Mouse (Mus musculus) myocyte (in vitro differentiated cells): ENCODE measurements around the gene Pik3r5. TPM values are rescaled to one million over a fixed set of nuclear protein-coding genes. Genes with fewer than 3 reads are reported as not detected.

Experiments used
- H3K27me3 ChIP-seq: one replicate; pipeline ENCODE4 v1.6.1; 2011; ENCODE audit not compliant: control insufficient read depth, insufficient read depth, insufficient read length
- H3K36me3 ChIP-seq: one replicate; pipeline ENCODE4 v1.6.1; 2011; ENCODE audit not compliant: control insufficient read depth, insufficient read depth
- H3K4me2 ChIP-seq: one replicate; pipeline ENCODE4 v1.6.1; 2011; ENCODE audit warnings: low read depth, control low read depth
- H3K4me3 ChIP-seq: one replicate; pipeline ENCODE4 v1.5.1; 2011; ENCODE audit warnings: mild to moderate bottlenecking, control low read depth, moderate library complexity
- H3K79me2 ChIP-seq: one replicate; pipeline ENCODE4 v1.6.1; 2011; ENCODE audit not compliant: control insufficient read depth, insufficient read depth
- H3ac ChIP-seq: one replicate; pipeline ENCODE4 v1.6.1; 2011; ENCODE audit not compliant: control insufficient read depth, insufficient read length
- CEBPB ChIP-seq: IDR thresholded peaks from 2 replicates; pipeline ENCODE4 v1.6.1; 2011; ENCODE audit warnings: mild to moderate bottlenecking, moderate library complexity; ENCODE audit not compliant: poor library complexity, insufficient read depth, severe bottlenecking
- E2F4 ChIP-seq: IDR thresholded peaks from one replicate; pipeline ENCODE4 v1.6.1; 2011; ENCODE audit warnings: mild to moderate bottlenecking, control low read depth, moderate library complexity; ENCODE audit not compliant: insufficient read depth
- MAX ChIP-seq: IDR thresholded peaks from one replicate; pipeline ENCODE4 v1.6.1; 2011; ENCODE audit warnings: low read depth, mild to moderate bottlenecking, control low read depth
- MYOD1 ChIP-seq, 3 experiments: IDR thresholded peaks; one replicate each; pipeline ENCODE4 v1.6.1; 2011; ENCODE audit warnings: control low read depth in 2 of 3, low read depth in 2 of 3, mild to moderate bottlenecking in 2 of 3, moderate library complexity in 1 of 3; ENCODE audit not compliant: insufficient read length in 2 of 3, control insufficient read depth in 1 of 3
- MYOG ChIP-seq, 3 experiments: IDR thresholded peaks; one replicate each; pipeline ENCODE4 v1.6.1; 2011; ENCODE audit warnings: control low read depth in 2 of 3, low read depth in 2 of 3, mild to moderate bottlenecking in 2 of 3; ENCODE audit not compliant: insufficient read length in 2 of 3, control insufficient read depth in 1 of 3, insufficient read depth in 1 of 3
- POLR2A ChIP-seq: IDR thresholded peaks from one replicate; pipeline ENCODE4 v1.6.1; 2011; ENCODE audit warnings: low read depth, mild to moderate bottlenecking, control low read depth, moderate library complexity; ENCODE audit not compliant: insufficient read length
- POLR2AphosphoS2 ChIP-seq: IDR thresholded peaks from one replicate; pipeline ENCODE4 v1.6.1; 2011; ENCODE audit warnings: low read depth, control low read depth; ENCODE audit not compliant: insufficient read length
- REST ChIP-seq: IDR thresholded peaks from one replicate; pipeline ENCODE4 v1.6.1; 2011; ENCODE audit warnings: mild to moderate bottlenecking, control low read depth, moderate library complexity; ENCODE audit not compliant: insufficient read depth, insufficient read length
- SRF ChIP-seq: IDR thresholded peaks from one replicate; pipeline ENCODE4 v1.6.1; 2011; ENCODE audit warnings: low read depth; ENCODE audit not compliant: control insufficient read depth, insufficient read length
- TCF12 ChIP-seq: IDR thresholded peaks from one replicate; pipeline ENCODE4 v1.6.1; 2011; ENCODE audit warnings: mild to moderate bottlenecking, control low read depth; ENCODE audit not compliant: poor library complexity, insufficient read depth, severe bottlenecking
- TCF3 ChIP-seq: IDR thresholded peaks from one replicate; pipeline ENCODE4 v1.6.1; 2011; ENCODE audit warnings: low read depth, control low read depth; ENCODE audit not compliant: insufficient read length
- USF1 ChIP-seq: IDR thresholded peaks from one replicate; pipeline ENCODE4 v1.6.1; 2011; ENCODE audit warnings: low read depth, mild to moderate bottlenecking, control low read depth, moderate library complexity
- polyA plus RNA-seq: library from polyadenylated mRNA; unstranded; fragments of >200 nt; fragmentation: generic; extraction: Trizol; gene quantifications from one replicate; pipeline ENCODE4 v1.2.1, GENCODE M21; 2012; ENCODE audit warnings: missing spikeins

Pik3r5 gene
- polyA plus RNA-seq, 1 experiment = 0.22 TPM

- Histone ChIP-seq H3K4me2 (no peak overlapping the region), H3K4me3 (no peak overlapping the region), H3K27me3 (no peaks in the 10 kb centered on the region), H3ac (no peak overlapping the region), H3K79me2 (no peaks in the 10 kb centered on the region), H3K36me3 (no peaks in the 10 kb centered on the region)
- TF ChIP-seq POLR2AphosphoS2 = no peak
- TF ChIP-seq REST = no peak
- no peak for TF ChIP-seq SRF
- no peak for TF ChIP-seq POLR2A
- no peak for TF ChIP-seq MAX
- no peak for TF ChIP-seq MYOD1 (IDR thresholded peaks at IDR 0.05; ENCODE audit: control insufficient read depth in 1 of 3, insufficient read length in 2 of 3, low read depth in 2 of 3)
- TF ChIP-seq TCF3 = no peak
- TF ChIP-seq CEBPB = no peak
- no peak for TF ChIP-seq USF1
- TF ChIP-seq TCF12 = no peak
- TF ChIP-seq MYOG (IDR thresholded peaks at IDR 0.05; ENCODE audit: control insufficient read depth in 1 of 3, insufficient read depth in 1 of 3, insufficient read length in 2 of 3, low read depth in 2 of 3) = no peak
- TF ChIP-seq E2F4 = no peak
Measured at GRCm38 (mm10) chr11:68483213-68483612, 51.3 kb downstream of the Pik3r5 start.

- Histone ChIP-seq H3K79me2 (no peaks in the 10 kb centered on the region), H3K36me3 (no peaks in the 10 kb centered on the region), H3K4me3 (no peak overlapping the region), H3ac (no peak overlapping the region), H3K27me3 (no peaks in the 10 kb centered on the region), H3K4me2 (no peak overlapping the region)
- TF ChIP-seq MAX (no peak), TCF12 (no peak), TCF3 (no peak), SRF (no peak), USF1 (no peak), POLR2A (no peak), MYOD1 (IDR thresholded peaks at IDR 0.05; ENCODE audit: control insufficient read depth in 1 of 3, insufficient read length in 2 of 3, low read depth in 2 of 3) (no peak), POLR2AphosphoS2 (no peak), MYOG (IDR thresholded peaks at IDR 0.05; ENCODE audit: control insufficient read depth in 1 of 3, insufficient read depth in 1 of 3, insufficient read length in 2 of 3, low read depth in 2 of 3) (no peak), E2F4 (no peak), REST (no peak), CEBPB (no peak)
Measured at GRCm38 (mm10) chr11:68484431-68484830, 52.5 kb downstream of the Pik3r5 start.

- Histone ChIP-seq H3ac (no peak overlapping the region), H3K79me2 (no peaks in the 10 kb centered on the region), H3K36me3 (no peaks in the 10 kb centered on the region), H3K4me2 (no peak overlapping the region), H3K27me3 (no peaks in the 10 kb centered on the region), H3K4me3 (no peak overlapping the region)
- TF ChIP-seq POLR2A (no peak), SRF (no peak), MAX (no peak), POLR2AphosphoS2 (no peak), REST (no peak)
Measured at GRCm38 (mm10) chr11:68485206-68485942, 53.5 kb downstream of the Pik3r5 start.

GRCm38 (mm10) chr11:68486093-68486492, 54.2 kb downstream of the Pik3r5 start:
- no peaks in the 10 kb centered on the region for H3K27me3 ChIP-seq
- H3K4me3 ChIP-seq = no peak overlapping the region
- TF ChIP-seq MAX (no peak), USF1 (no peak), POLR2A (no peak), TCF3 (no peak), E2F4 (no peak), CEBPB (no peak), POLR2AphosphoS2 (no peak), MYOD1 (IDR thresholded peaks at IDR 0.05; ENCODE audit: control insufficient read depth in 1 of 3, insufficient read length in 2 of 3, low read depth in 2 of 3) (no peak), REST (no peak), SRF (no peak), MYOG (IDR thresholded peaks at IDR 0.05; ENCODE audit: control insufficient read depth in 1 of 3, insufficient read depth in 1 of 3, insufficient read length in 2 of 3, low read depth in 2 of 3) (no peak), TCF12 (no peak)
- H3ac ChIP-seq = no peak overlapping the region
- H3K4me2 ChIP-seq = no peak overlapping the region
- H3K79me2 ChIP-seq = no peaks in the 10 kb centered on the region
- H3K36me3 ChIP-seq = no peaks in the 10 kb centered on the region

- H3K79me2 ChIP-seq = no peaks in the 10 kb centered on the region
- no peak for TF ChIP-seq MYOG (IDR thresholded peaks at IDR 0.05; ENCODE audit: control insufficient read depth in 1 of 3, insufficient read depth in 1 of 3, insufficient read length in 2 of 3, low read depth in 2 of 3)
- no peak for TF ChIP-seq CEBPB
- TF ChIP-seq REST = no peak
- no peak for TF ChIP-seq TCF3
- no peak for TF ChIP-seq USF1
- TF ChIP-seq TCF12 = no peak
- no peak for TF ChIP-seq POLR2A
- TF ChIP-seq MAX = no peak
- TF ChIP-seq POLR2AphosphoS2 = no peak
- TF ChIP-seq E2F4 = no peak
- no peak overlapping the region for H3K4me2 ChIP-seq
- H3K36me3 ChIP-seq = no peaks in the 10 kb centered on the region
- no peak overlapping the region for H3ac ChIP-seq
- H3K27me3 ChIP-seq = peaks cover 11% of the 10 kb centered on the region
- no peak overlapping the region for H3K4me3 ChIP-seq
Measured at GRCm38 (mm10) chr11:68487720-68488119, 55.8 kb downstream of the Pik3r5 start.
